Mouse (Mus musculus): Measurements from ENCODE around the gene Tmem132c. TPM values are rescaled to one million over a fixed set of nuclear protein-coding genes. Genes with fewer than 3 reads are reported as not detected.

Gene Tmem132c
- polyA plus RNA-seq, 1 experiment: 17.2 TPM

- no peak for TF ChIP-seq CTCF (IDR thresholded peaks at IDR 0.05; ENCODE audit: borderline replicate concordance, extremely low read depth, insufficient read depth, insufficient read length)
- TF ChIP-seq POLR2A (IDR thresholded peaks at IDR 0.05; ENCODE audit: borderline replicate concordance, extremely low read depth, insufficient read depth, insufficient read length, poor library complexity, severe bottlenecking): no peak
- peak; percentile 79 for DNase-seq (ENCODE audit: low read depth)
Measured at GRCm38 (mm10) chr5:127286886-127287285, 45.3 kb downstream of the Tmem132c start.

GRCm38 (mm10) chr5:127289659-127290058 is 48.1 kb downstream of the Tmem132c start:
- DNase-seq (ENCODE audit: low read depth): no peak
- TF ChIP-seq CTCF (IDR thresholded peaks at IDR 0.05; ENCODE audit: borderline replicate concordance, extremely low read depth, insufficient read depth, insufficient read length) (no peak), POLR2A (IDR thresholded peaks at IDR 0.05; ENCODE audit: borderline replicate concordance, extremely low read depth, insufficient read depth, insufficient read length, poor library complexity, severe bottlenecking) (no peak)

- TF ChIP-seq CTCF (IDR thresholded peaks at IDR 0.05; ENCODE audit: borderline replicate concordance, extremely low read depth, insufficient read depth, insufficient read length) (no peak), POLR2A (IDR thresholded peaks at IDR 0.05; ENCODE audit: borderline replicate concordance, extremely low read depth, insufficient read depth, insufficient read length, poor library complexity, severe bottlenecking) (no peak)
- DNase-seq (ENCODE audit: low read depth): peak; percentile 78
Measured at GRCm38 (mm10) chr5:127290461-127291250, 49.0 kb downstream of the Tmem132c start.

- no peak for DNase-seq (ENCODE audit: low read depth)
- TF ChIP-seq POLR2A (IDR thresholded peaks at IDR 0.05; ENCODE audit: borderline replicate concordance, extremely low read depth, insufficient read depth, insufficient read length, poor library complexity, severe bottlenecking) (no peak), CTCF (IDR thresholded peaks at IDR 0.05; ENCODE audit: borderline replicate concordance, extremely low read depth, insufficient read depth, insufficient read length) (no peak)
Measured at GRCm38 (mm10) chr5:127291581-127291980, 50.0 kb downstream of the Tmem132c start.

- TF ChIP-seq CTCF (IDR thresholded peaks at IDR 0.05; ENCODE audit: borderline replicate concordance, extremely low read depth, insufficient read depth, insufficient read length) (no peak), POLR2A (IDR thresholded peaks at IDR 0.05; ENCODE audit: borderline replicate concordance, extremely low read depth, insufficient read depth, insufficient read length, poor library complexity, severe bottlenecking) (no peak)
- no peak for DNase-seq (ENCODE audit: low read depth)
Measured at GRCm38 (mm10) chr5:127293698-127294097, 52.1 kb downstream of the Tmem132c start.

GRCm38 (mm10) chr5:127297461-127297860 is 55.9 kb downstream of the Tmem132c start:
- DNase-seq (ENCODE audit: low read depth): no peak
- TF ChIP-seq CTCF (IDR thresholded peaks at IDR 0.05; ENCODE audit: borderline replicate concordance, extremely low read depth, insufficient read depth, insufficient read length): no peak
- TF ChIP-seq POLR2A (IDR thresholded peaks at IDR 0.05; ENCODE audit: borderline replicate concordance, extremely low read depth, insufficient read depth, insufficient read length, poor library complexity, severe bottlenecking): no peak

GRCm38 (mm10) chr5:127298060-127298459 is 56.5 kb downstream of the Tmem132c start:
- TF ChIP-seq CTCF (IDR thresholded peaks at IDR 0.05; ENCODE audit: borderline replicate concordance, extremely low read depth, insufficient read depth, insufficient read length): no peak
- TF ChIP-seq POLR2A (IDR thresholded peaks at IDR 0.05; ENCODE audit: borderline replicate concordance, extremely low read depth, insufficient read depth, insufficient read length, poor library complexity, severe bottlenecking): no peak

GRCm38 (mm10) chr5:127299010-127299409 is 57.4 kb downstream of the Tmem132c start:
- TF ChIP-seq POLR2A (IDR thresholded peaks at IDR 0.05; ENCODE audit: borderline replicate concordance, extremely low read depth, insufficient read depth, insufficient read length, poor library complexity, severe bottlenecking) (no peak), CTCF (IDR thresholded peaks at IDR 0.05; ENCODE audit: borderline replicate concordance, extremely low read depth, insufficient read depth, insufficient read length) (no peak)

More at GRCm38 (mm10) chr5:127298060-127298459, 56.5 kb downstream of the Tmem132c start:
- DNase-seq (ENCODE audit: low read depth): peak; percentile 48

GRCm38 (mm10) chr5:127300597-127301254 is 59.1 kb downstream of the Tmem132c start:
- TF ChIP-seq CTCF (IDR thresholded peaks at IDR 0.05; ENCODE audit: borderline replicate concordance, extremely low read depth, insufficient read depth, insufficient read length): no peak
- peak; percentile 90 for DNase-seq (ENCODE audit: low read depth)

More at GRCm38 (mm10) chr5:127299010-127299409, 57.4 kb downstream of the Tmem132c start:
- DNase-seq (ENCODE audit: low read depth): no peak

- DNase-seq (ENCODE audit: low read depth): no peak
- no peak for TF ChIP-seq CTCF (IDR thresholded peaks at IDR 0.05; ENCODE audit: borderline replicate concordance, extremely low read depth, insufficient read depth, insufficient read length)
- no peak for TF ChIP-seq POLR2A (IDR thresholded peaks at IDR 0.05; ENCODE audit: borderline replicate concordance, extremely low read depth, insufficient read depth, insufficient read length, poor library complexity, severe bottlenecking)
Measured at GRCm38 (mm10) chr5:127305312-127305711, 63.7 kb downstream of the Tmem132c start.

GRCm38 (mm10) chr5:127305719-127306118 is 64.1 kb downstream of the Tmem132c start:
- DNase-seq (ENCODE audit: low read depth): peak; percentile 46
- TF ChIP-seq POLR2A (IDR thresholded peaks at IDR 0.05; ENCODE audit: borderline replicate concordance, extremely low read depth, insufficient read depth, insufficient read length, poor library complexity, severe bottlenecking): no peak
- no peak for TF ChIP-seq CTCF (IDR thresholded peaks at IDR 0.05; ENCODE audit: borderline replicate concordance, extremely low read depth, insufficient read depth, insufficient read length)
